Mouse (Mus musculus) hindbrain, postnatal 0 days (tissue): Measurements from ENCODE around the gene Praf2. TPM values are rescaled to one million over a fixed set of nuclear protein-coding genes. Genes with fewer than 3 reads are reported as not detected.
A peak's percentile ranks its signal among the peaks of the same experiment; 100 is the strongest.
"Not testable (repeated sequence)": the region's sequence is repeated elsewhere in the genome, so short reads cannot be mapped to it uniquely, and the experiment has no call there.

Experiments used
- ATAC-seq: fragments of 200-750 bp; cut with Nextera tagmentation; 2 replicates; pipeline ENCODE4 v1.8.0; 2017; ENCODE audit warnings: mild to moderate bottlenecking, moderate TSS enrichment, moderate library complexity
- DNase-seq: peaks from one replicate; pipeline ENCODE4 v3.0.0-alpha.2; 2015; ENCODE audit warnings: low spot score
- H3K27ac ChIP-seq: fragments of 300-500 bp; sonication (generic); 2 replicates; pipeline ENCODE4 v1.5.1; 2014; ENCODE audit warnings: mild to moderate bottlenecking
- H3K27me3 ChIP-seq: fragments of 300-500 bp; sonication (generic); 2 replicates; pipeline ENCODE4 v1.6.1; 2014; ENCODE audit warnings: low read length, mixed read lengths; ENCODE audit not compliant: insufficient read depth
- H3K36me3 ChIP-seq: fragments of 300-500 bp; sonication (generic); 2 replicates; pipeline ENCODE4 v1.6.1; 2014; ENCODE audit warnings: low read length, mixed read lengths; ENCODE audit not compliant: insufficient read depth
- H3K4me1 ChIP-seq: fragments of 300-500 bp; sonication (generic); 2 replicates; pipeline ENCODE4 v1.6.1; 2014; ENCODE audit warnings: antibody characterized with exemption, low read length, mixed read lengths; ENCODE audit not compliant: insufficient read depth
- H3K4me2 ChIP-seq: fragments of 300-500 bp; sonication (generic); 2 replicates; pipeline ENCODE4 v1.6.1; 2014; ENCODE audit warnings: low read depth, mild to moderate bottlenecking, low read length, moderate library complexity, mixed read lengths
- H3K4me3 ChIP-seq: fragments of 300-500 bp; sonication (generic); 2 replicates; pipeline ENCODE4 v1.5.1; 2014; ENCODE audit warnings: low read length
- H3K9ac ChIP-seq: fragments of 300-500 bp; sonication (generic); replicated peaks from 2 replicates; pipeline ENCODE4 v1.6.1; 2014; ENCODE audit warnings: mild to moderate bottlenecking, low read length, moderate library complexity, mixed read lengths
- H3K9me3 ChIP-seq: fragments of 300-500 bp; sonication (generic); 2 replicates; pipeline ENCODE4 v1.6.1; 2016; ENCODE audit warnings: low read length, mixed read lengths
- CTCF ChIP-seq: IDR thresholded peaks from 2 replicates; pipeline ENCODE4 v1.5.1; 2016; ENCODE audit warnings: antibody characterized with exemption, control low read depth, low read depth
- WGBS: fragments of 180-500 bp; shearing (Covaris S2); extraction: QIAGEN DNeasy Blood & Tissue Kit; methylation state at CpG from one replicate; pipeline ENCODE4 v1.1.7; 2014; 5-methylcytosine and 5-hydroxymethylcytosine counted together
- polyA plus RNA-seq: library from polyadenylated mRNA; unstranded; fragments of >200 nt; fragmentation: Nextera tagmentation; extraction: Ambion mirVana; gene quantifications from 2 replicates; pipeline ENCODE4 v1.2.1, GENCODE M21; 2015
- total RNA-seq: library from RNA; depleted of rRNA; stranded (reverse); fragments of >200 nt; gene quantifications from 2 replicates; pipeline ENCODE4 v1.2.3, GENCODE M21; 2014

Praf2 gene
- total and polyA plus RNA-seq, 2 experiments from 2014 or later = 134 TPM

DNA sequence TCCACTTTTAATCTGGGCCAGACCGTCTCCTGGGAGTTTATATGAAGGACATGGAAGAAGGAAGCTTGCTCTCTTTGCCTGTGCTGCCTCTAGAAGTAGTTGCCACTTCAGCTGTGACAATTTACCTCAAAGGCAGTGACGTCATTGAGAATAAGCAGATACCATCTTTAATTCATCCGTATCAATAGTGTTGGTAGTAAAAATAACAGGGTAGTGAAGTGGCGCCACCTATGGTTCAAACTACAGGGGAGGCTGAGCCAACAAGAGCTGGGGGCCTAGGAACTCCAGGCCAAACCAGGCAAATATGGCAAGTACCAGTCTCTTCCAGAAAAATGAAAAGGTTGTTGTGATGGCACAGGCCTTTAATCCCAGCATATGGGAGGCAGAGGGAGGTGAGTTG, 35.4 kb upstream of the Praf2 start:
- WGBS = 41% methylated on average over 4 of the region's 4 CpGs
- Histone ChIP-seq H3K9me3 (no peaks in the 10 kb centered on the region), H3K27me3 (no peaks in the 10 kb centered on the region), H3K4me1 (no peaks in the 10 kb centered on the region), H3K36me3 (no peaks in the 10 kb centered on the region), H3K27ac (no peak overlapping the region), H3K4me2 (no peak overlapping the region), H3K4me3 (no peak overlapping the region), H3K9ac (no peak overlapping the region)
- ATAC-seq = no peak
- DNase-seq = no peak
- TF ChIP-seq CTCF = peak; percentile 47

DNA sequence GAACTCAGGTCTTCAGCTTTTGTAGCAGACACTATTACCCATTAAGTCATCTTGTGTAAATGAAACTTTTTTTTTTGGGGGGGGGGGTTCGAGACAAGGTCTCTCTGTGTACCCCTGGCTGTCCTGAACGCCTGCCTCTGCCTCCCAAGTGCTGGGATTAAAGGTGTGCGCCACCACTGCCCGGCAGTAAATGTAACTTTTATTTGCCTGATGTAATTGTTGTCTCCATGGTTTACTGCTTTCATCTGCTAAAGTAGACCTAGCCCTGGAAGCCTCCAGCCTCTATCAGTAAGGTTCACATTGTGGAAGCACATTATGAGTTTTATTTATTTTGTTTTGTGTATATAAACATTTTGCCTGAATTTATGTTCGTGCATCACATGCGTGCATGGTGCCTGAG, 31.7 kb upstream of the Praf2 start:
- DNase-seq = no peak
- 44% methylated on average over 6 of the region's 6 CpGs for WGBS
- Histone ChIP-seq H3K4me2 (peak overlapping the region; percentile 49), H3K36me3 (no peaks in the 10 kb centered on the region), H3K4me1 (no peaks in the 10 kb centered on the region), H3K27me3 (no peaks in the 10 kb centered on the region), H3K4me3 (peak overlapping the region; percentile 49), H3K9me3 (no peaks in the 10 kb centered on the region), H3K27ac (no peak overlapping the region), H3K9ac (no peak overlapping the region)
- peak; percentile 58 for ATAC-seq
- no peak for TF ChIP-seq CTCF

- no peak for TF ChIP-seq CTCF
- WGBS = 23% methylated on average over 33 of the region's 33 CpGs
- Histone ChIP-seq H3K9ac (peak within 1 kb of the TSS; percentile 52), H3K27me3 (no peaks in the 10 kb centered on the region), H3K9me3 (no peaks in the 10 kb centered on the region), H3K4me1 (no peaks in the 10 kb centered on the region), H3K27ac (peak within 1 kb of the TSS; percentile 64), H3K4me2 (peak within 1 kb of the TSS; percentile 54), H3K4me3 (peak within 1 kb of the TSS; percentile 49), H3K36me3 (no peaks in the 10 kb centered on the region)
- ATAC-seq = peak; percentile 97
- peak; percentile 94 for DNase-seq
These were observed 31.3 kb upstream of the Praf2 start, which contains the start of gene Gpkow for GRCm38 (mm10) chrX:7696954-7697381. TSS of gene Gpkow (plus strand) at chrX:7697131.

DNA sequence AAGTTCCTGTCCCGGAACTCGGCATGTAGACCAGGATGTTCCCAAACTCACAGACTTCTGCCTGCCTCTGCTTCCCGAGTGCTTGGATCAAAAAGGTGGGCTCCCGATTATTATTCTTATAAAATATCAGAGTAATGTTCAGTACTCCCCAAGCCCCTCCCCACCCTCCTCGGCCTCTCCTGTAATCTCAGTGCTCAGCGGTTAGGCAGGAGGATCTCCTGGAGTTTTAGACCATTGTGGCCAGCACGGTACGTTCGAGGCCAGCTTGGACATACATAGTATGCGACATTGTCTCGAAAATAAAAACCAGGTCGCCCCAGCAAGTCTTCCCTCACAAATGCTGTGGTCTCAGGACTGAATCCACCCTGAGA, 14.5 kb upstream of the Praf2 start:
- not testable (repeated sequence) for H3K9ac ChIP-seq, H3K27me3 ChIP-seq, H3K4me1 ChIP-seq, ATAC-seq, DNase-seq, H3K36me3 ChIP-seq, H3K9me3 ChIP-seq
- 40% methylated on average over 5 of the region's 12 CpGs for WGBS
- Histone ChIP-seq H3K27ac (peak overlapping the region; percentile 48; the same call in 1 of the 2 replicates), H3K4me3 (peak overlapping the region; percentile 28), H3K4me2 (peak overlapping the region; percentile 52)

DNA sequence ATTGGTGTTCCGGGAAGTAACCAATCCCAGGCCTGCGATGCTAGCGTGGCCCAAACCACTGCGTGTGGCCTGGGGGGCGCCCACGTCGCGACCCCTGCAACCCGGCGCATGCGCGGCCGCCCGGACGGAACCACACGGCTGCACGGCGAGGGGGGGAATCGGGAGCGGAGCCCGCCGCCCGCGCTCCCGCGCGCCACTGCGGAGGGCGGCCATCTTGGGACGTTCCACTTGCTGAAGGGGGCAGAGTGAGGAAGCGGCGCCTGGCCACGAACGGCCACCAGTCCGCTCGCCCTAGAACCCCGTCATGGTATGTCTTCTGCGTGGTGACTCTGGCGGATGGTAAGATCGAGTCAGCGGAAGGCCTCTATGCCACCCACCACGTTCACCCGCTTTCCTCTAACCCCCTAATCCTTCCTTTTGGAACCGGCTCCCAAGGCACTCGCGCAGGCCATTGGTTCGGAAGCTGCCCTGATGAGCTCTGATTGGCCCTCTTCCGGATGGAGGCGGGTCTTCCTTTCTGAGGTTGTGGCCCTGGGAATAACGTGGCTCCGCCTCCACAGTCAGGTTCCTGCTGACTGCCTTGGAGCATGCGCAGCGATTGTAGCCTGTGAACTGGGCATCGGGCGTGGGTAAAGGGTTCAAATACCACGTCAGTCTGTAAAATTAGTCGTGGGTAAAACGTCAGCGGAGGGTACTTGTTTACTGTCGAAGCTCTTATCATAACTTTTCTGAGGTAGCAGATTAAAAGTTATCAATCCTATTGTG, 13.9 kb upstream of the Praf2 start, which contains the start of gene Wdr45:
Wdr45 (plus strand) TSS at position 199 of the 765 bp plus-strand sequence.
- H3K9me3 ChIP-seq, H3K36me3 ChIP-seq, H3K9ac ChIP-seq, H3K27me3 ChIP-seq, H3K4me1 ChIP-seq: not testable (repeated sequence)
- 26% methylated on average over 28 of the region's 60 CpGs for WGBS
- H3K4me2 ChIP-seq = peak within 1 kb of the TSS; percentile 52
- peak within 1 kb of the TSS; percentile 28 for H3K4me3 ChIP-seq
- peak within 1 kb of the TSS; percentile 54; the same call in 1 of the 2 replicates for H3K27ac ChIP-seq
- peak; percentile 95 for DNase-seq
- ATAC-seq = peak; percentile 97

GRCm38 (mm10) chrX:7716058-7716457, 12.2 kb upstream of the Praf2 start:
- H3K36me3 ChIP-seq, H3K4me1 ChIP-seq, H3K27ac ChIP-seq, H3K27me3 ChIP-seq, H3K4me2 ChIP-seq, H3K9me3 ChIP-seq, H3K4me3 ChIP-seq, ATAC-seq, H3K9ac ChIP-seq: not testable (repeated sequence)
- 43% methylated on average over 1 of the region's 1 CpGs for WGBS
- DNase-seq = peak; percentile 14
